Comparison of ENCODE assay signal across 31 mouse cellular contexts in the genomic region with DNA sequence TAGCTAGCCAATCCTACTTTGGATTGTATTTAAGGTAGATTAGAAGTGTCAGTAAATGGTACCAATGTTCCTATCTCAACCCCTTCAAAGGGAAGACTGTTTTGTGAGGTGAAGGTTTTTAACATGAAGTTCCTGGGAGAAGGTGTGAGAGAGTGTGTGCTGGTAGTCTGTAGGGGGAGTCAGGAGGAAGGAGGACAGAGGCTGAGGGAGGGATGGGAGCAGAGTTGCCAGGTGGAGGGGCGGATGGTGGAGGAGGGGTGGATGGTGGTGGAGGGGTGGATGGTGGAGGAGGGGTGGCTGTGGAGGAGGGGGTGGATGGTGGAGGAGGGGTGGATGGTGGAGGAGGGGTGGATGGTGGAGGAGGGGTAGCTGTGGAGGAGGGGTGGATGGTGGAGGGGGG.
"Had no signal": no experiment of that assay in that cellular context is flagged by ENCODE, and none has a peak within 500 bp of the region (broad histone marks: within the 10 kb centered on the region; RNA-seq: fewer than 3 reads in every experiment).

No protein-coding gene starts in this region.

- H3K27me3 ChIP-seq: limb, embryonic 12.5 days; limb, embryonic 13.5 days; limb, embryonic 15.5 days; liver, embryonic 12.5 days; liver, embryonic 13.5 days; liver, embryonic 15.5 days; lung, embryonic 15.5 days; midbrain, embryonic 12.5 days; midbrain, embryonic 13.5 days; midbrain, embryonic 15.5 days; neural tube, embryonic 12.5 days had no signal

- H3K4me1 ChIP-seq: limb, embryonic 12.5 days; limb, embryonic 13.5 days; limb, embryonic 15.5 days; liver, embryonic 12.5 days; liver, embryonic 13.5 days; liver, embryonic 15.5 days; megakaryocyte, embryonic 14.5 days; midbrain, embryonic 10.5 days; midbrain, embryonic 12.5 days; midbrain, embryonic 13.5 days; midbrain, embryonic 15.5 days; neural tube, embryonic 12.5 days had no signal

- DNase-seq: left cerebral cortex, postnatal 4 days; liver; liver, embryonic 13.5 days; liver, postnatal 0 days; lung, adult 18-20 months; lung, adult 2 months; lung, embryonic 14.5 days; lung, postnatal 10 days; lung, postnatal 14 days; lung, postnatal 36 days; lung, postnatal 4 days had no signal

- H3K9me3 ChIP-seq: limb, embryonic 10.5 days; limb, embryonic 12.5 days; limb, embryonic 13.5 days; limb, embryonic 15.5 days; liver, embryonic 12.5 days; liver, embryonic 13.5 days; liver, embryonic 15.5 days; lung, embryonic 15.5 days; midbrain, embryonic 10.5 days; midbrain, embryonic 12.5 days; midbrain, embryonic 13.5 days; midbrain, embryonic 15.5 days; neural tube, embryonic 12.5 days had no signal

- H3K36me3 ChIP-seq: limb, embryonic 10.5 days; limb, embryonic 12.5 days; limb, embryonic 13.5 days; limb, embryonic 15.5 days; liver, embryonic 12.5 days; liver, embryonic 13.5 days; liver, embryonic 15.5 days; lung, embryonic 15.5 days; midbrain, embryonic 10.5 days; midbrain, embryonic 12.5 days; midbrain, embryonic 13.5 days; midbrain, embryonic 15.5 days; neural tube, embryonic 12.5 days had no signal

- H3K27ac ChIP-seq: limb, embryonic 10.5 days; limb, embryonic 12.5 days; limb, embryonic 13.5 days; limb, embryonic 15.5 days; liver, embryonic 12.5 days; liver, embryonic 13.5 days; liver, embryonic 14.5 days; liver, embryonic 15.5 days; lung, embryonic 15.5 days; macrophage; midbrain, embryonic 10.5 days; midbrain, embryonic 12.5 days; midbrain, embryonic 13.5 days; midbrain, embryonic 15.5 days; neural tube, embryonic 12.5 days had no signal

- ATAC-seq: liver, embryonic 12.5 days; liver, postnatal 0 days; lung, postnatal 0 days; midbrain, embryonic 13.5 days; midbrain, embryonic 15.5 days; midbrain, embryonic 16.5 days had no signal

- H3K4me2 ChIP-seq: limb, embryonic 12.5 days; limb, embryonic 13.5 days; limb, embryonic 15.5 days; liver, embryonic 11.5 days; liver, embryonic 12.5 days; liver, embryonic 13.5 days; liver, embryonic 15.5 days; lung, embryonic 14.5 days; lung, embryonic 15.5 days; midbrain, embryonic 11.5 days; midbrain, embryonic 12.5 days; midbrain, embryonic 13.5 days; midbrain, embryonic 15.5 days; neural tube, embryonic 12.5 days had no signal

- H3K4me3 ChIP-seq: limb, embryonic 10.5 days; limb, embryonic 12.5 days; limb, embryonic 13.5 days; limb, embryonic 15.5 days; liver, embryonic 12.5 days; liver, embryonic 13.5 days; liver, embryonic 15.5 days; lung, embryonic 15.5 days; megakaryocyte, embryonic 14.5 days; midbrain, embryonic 10.5 days; midbrain, embryonic 12.5 days; midbrain, embryonic 13.5 days; midbrain, embryonic 15.5 days; myocyte; neural tube, embryonic 12.5 days had no signal

- H3K9ac ChIP-seq: limb, embryonic 12.5 days; limb, embryonic 13.5 days; limb, embryonic 15.5 days; liver, embryonic 12.5 days; liver, embryonic 13.5 days; liver, embryonic 14.5 days; liver, embryonic 15.5 days; liver, postnatal 0 days; lung, embryonic 14.5 days; lung, embryonic 15.5 days; midbrain, embryonic 12.5 days; midbrain, embryonic 13.5 days; midbrain, embryonic 15.5 days; neural tube, embryonic 12.5 days had no signal
